Mouse (Mus musculus) frontal cortex, adult 2 months (tissue): Measurements from ENCODE around the gene Fam69b. TPM values are rescaled to one million over a fixed set of nuclear protein-coding genes. Genes with fewer than 3 reads are reported as not detected.

Experiments used
- DNase-seq, 2 experiments: peaks; one replicate each; pipeline ENCODE4 v3.0.0; 2022; ENCODE audit warnings: low spot score in 1 of 2; ENCODE audit errors: extremely low spot score in 1 of 2
- polyA plus RNA-seq: library from polyadenylated mRNA; depleted of rRNA; stranded (reverse); fragments of >200 nt; gene quantifications from 2 replicates; pipeline ENCODE4 v1.2.3, GENCODE M21; 2012; rRNA removed

Gene Fam69b
- polyA plus RNA-seq = 82.4 and 88.0 TPM in 2 replicates

DNA sequence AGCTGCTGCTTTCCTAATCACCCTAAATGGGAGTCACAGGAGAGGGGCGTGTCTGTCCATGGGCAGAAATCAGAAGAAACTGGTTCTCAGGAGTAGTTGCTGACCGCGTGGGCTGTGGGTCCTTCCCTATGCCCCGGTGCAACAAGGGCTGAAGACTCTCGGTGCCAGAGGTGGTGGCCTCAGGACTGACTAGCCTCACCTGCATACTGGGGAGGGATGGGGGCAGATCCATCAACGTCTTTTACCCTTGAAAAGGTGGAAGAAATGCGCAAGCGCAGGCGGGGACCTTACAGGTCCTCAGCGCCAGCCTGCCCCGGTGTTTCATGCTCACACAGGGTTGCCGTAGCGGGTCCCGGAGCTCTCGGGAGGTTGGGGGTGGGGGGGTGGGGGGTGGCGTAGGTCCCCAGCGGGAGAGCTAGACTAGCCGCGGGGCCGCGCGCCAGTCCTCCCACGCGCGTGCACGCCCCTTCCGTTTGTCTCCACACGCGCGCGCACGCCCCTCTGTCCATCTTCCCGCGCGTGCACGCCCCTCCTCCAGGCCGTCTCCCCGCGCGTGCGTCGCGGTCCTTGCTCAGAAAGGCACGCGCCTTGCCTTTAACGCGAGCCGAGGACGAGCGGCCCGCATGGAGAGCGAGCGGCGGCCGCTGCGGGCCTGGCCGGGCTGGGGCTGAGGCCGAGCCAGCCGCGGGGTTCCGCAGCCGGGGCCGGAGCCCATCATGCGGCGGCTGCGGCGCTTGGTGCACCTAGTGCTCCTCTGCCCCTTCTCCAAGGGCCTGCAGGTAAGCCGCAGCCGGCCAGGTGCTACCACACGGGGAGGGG is at the start of gene Fam69b:
TSS of gene Fam69b (plus strand) at position 537 of the 819 bp plus-strand sequence.
- DNase-seq = peak; percentile 62 to 91

DNA sequence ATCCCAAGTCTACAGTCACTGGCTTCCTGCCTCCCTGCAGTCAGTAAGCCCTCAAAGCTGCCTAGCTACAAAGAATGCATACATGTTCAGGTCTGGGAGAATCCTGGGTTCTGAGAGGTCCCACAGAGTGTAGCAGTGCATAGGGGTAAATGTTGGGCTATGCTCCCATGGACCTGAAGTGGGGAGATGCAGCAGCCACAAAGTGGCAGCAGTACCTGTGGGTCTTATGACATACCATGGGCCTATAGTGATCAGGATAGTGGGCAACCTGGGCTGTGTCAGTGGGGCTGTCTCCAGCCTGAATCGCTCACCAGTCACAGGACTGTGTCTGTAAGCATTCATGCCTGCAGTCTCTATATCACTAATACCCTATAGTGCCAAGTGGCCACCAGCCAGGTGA is 48.5 kb upstream of the Fam69b start, which contains the start of gene Egfl7:
TSS of gene Egfl7 (plus strand) at position 301 of the 400 bp plus-strand sequence.
- no peak for DNase-seq

DNA sequence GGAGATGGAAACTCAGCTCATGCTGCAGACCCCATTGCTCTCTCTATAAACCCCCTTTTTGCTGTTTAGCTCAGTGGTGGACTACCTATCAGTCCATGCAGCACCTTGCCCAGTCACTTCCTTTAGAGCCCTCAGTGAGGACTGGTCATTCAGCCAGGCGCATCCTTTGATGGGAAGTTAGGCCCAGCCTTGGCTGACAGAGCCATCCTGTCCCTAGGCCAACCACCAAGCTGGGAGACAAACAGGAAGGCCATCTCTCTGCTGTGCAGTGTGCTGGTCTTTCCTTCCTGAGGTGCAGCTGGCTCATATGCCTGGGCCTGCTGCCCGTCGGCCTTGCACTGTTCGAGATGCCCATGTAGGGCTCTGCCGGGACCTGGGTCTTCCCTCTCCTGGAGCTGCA is 47.5 kb upstream of the Fam69b start:
- DNase-seq = no peak

DNA sequence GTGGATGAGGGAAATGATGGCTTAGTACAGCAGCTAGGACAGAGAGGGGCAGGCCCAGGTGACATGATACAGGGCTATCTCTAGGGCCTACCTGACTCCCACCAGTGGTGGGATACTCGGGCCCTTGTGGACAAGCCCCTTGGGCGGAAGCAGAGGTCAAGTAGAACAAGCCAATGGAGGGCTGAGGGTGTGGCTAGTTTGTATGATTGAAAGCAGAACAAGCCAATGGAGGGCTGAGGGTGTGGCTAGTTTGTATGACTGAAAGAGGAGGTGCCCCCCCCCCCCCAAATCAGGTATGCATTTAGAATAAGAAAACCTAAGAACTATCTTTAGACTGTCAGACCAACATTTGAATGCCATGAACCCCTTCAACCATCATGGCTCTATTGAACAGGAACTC is 46.1 kb upstream of the Fam69b start:
- no peak for DNase-seq

DNA sequence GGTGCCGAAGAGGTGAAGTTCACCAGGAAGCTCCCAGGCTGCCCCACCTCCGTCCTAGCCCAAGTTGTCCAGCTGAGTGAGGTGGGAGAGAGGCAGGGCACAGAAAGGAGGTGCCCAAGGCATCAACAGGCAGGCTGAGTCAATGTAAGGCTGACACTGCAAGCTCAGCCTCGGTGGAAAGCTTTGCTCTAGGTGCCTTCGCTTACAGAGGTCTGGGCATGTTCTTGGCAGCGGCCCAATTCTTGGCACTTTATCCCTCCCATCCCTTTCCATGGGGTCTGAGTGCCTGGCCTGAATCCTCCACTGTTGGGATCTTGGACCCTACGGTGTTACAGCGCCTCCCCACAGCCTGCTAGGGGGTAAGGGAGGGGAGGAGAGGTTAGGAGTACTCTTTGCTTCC is 45.5 kb upstream of the Fam69b start:
- no peak for DNase-seq

DNA sequence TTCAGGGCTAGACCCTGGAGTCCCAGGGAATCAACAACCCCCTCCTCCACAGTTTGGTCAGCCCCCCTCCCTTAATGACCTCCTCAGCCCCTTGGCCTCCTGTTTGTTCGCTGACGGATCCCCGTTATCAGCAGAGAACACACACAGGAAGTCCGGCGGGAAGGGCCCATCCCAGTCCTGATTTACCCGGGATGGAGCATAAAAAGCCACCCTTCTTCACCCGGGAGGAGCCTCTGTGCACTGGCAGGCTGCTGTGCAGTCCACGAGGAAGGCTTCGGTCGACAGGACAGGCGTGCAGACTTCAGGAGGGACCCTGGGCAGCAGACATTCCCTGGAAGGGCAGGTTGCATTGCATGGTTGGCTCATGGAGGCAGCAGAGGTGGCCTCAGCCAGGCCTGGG is 44.6 kb upstream of the Fam69b start:
- no peak for DNase-seq

DNA sequence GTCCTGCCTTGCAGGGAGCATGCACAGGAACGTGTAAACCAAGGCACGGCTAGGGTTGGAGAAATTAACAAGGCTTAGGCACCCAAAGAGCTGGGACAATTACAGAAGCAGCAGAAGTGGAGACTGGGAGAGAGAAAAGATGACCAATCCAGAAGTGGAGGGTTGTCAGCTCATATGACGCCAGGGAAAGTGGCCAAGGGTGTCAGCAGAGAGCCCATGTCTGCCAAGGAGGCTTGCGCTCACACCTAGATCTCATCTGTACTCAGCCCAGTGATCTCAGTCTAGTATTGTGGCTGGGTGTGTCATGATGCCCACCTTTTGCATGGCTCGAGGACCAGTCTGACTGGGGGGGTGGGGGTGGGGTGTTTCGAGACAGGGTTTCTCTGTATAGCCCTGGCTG is 42.5 kb upstream of the Fam69b start:
- DNase-seq = peak in 1 of 2 experiments; percentile 16

DNA sequence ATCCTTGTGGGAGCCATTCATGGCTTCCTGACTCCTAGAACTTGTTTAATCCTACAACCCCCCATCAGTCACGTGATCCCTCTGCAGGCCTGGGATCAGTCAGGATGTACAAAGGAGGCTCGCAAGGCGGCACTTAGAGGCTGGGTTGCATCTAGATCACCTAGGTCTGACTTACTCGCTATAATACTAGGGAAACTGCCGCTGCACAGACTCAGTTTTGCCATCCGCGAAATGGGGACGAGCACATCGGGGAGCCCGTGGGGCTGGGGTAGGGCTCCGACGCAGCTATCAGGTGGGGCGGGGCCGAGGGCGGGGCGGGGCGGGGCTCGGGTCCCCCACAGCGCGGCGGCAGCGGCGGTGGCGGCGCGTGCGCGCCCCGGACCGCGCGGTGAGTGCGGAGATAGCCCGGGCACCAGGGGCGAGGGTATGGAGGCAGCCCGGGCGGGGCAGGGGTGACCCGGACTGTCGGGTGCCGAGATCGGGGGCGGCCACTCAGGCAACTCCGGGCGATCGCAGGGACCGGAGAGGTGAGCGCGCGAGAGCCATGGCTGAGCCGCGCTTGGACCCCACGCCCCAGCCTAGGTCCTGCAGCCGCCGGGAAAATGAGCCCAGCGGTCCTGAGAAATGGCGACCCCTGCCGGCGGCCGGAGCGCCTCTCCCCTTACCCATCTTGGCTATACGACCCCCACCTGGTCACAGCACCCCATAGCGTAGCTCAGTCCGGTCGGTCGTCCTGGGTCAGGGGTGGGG is 41.8 kb upstream of the Fam69b start, which contains the start of gene Gm20532:
TSS of gene Gm20532 (plus strand) at position 346 of the 750 bp plus-strand sequence.
- DNase-seq = peak; percentile 16 to 59

DNA sequence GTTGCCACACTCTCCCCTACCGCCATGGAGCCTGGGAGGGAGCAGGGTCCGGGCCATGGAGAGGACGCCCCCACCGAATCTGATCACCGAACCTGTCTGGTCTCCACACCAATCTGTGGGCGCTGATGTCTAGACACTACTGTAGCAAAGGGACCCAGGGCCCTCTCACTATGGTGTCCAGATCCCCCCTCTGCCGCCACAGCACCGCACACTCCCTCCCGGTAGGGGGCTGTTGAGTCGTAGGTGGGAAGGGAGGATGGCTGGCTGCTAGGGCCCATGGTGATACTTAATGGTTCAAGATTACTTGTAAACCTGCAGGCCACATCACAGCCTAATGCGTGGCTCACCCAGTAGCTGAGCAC is 41.2 kb upstream of the Fam69b start:
- DNase-seq = no peak

DNA sequence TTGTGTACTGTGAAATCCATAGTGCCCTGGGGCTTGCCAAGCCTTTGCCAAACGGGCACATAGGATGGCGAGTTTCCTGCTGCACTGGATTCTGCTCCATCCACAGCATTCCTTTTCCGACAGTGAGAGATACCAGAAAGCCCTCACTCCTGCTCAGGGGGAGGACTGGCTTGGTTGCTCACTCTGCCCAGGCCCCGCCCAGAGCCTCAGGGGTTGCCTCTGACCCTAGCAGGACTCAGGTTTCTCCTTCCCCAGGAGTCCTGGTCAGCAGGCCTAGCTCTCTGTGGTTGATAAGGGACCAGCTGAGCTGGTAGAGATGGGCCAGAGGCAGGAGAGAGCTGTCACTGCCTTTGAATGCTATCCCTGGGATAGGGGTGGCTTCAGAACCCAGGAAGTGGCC is 39.7 kb upstream of the Fam69b start:
- no peak for DNase-seq

DNA sequence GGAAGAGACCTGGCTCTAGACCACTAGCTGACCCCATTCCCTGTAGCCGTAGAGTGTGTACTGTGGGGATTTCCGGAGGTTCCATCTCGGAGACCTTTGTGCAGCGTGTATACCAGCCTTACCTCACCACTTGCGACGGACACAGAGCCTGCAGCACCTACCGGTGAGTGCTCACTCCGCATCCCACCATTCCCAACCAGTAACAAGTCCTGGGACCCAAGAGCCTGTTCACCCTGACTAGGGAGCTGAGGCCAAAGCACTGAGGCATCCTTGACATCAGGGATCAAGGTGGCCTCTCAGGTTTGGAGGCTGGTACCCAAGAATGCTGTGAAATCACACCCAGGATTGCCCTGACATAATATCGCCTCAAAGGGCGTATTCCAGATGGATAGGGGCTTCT is 39.0 kb upstream of the Fam69b start:
- DNase-seq = no peak

DNA sequence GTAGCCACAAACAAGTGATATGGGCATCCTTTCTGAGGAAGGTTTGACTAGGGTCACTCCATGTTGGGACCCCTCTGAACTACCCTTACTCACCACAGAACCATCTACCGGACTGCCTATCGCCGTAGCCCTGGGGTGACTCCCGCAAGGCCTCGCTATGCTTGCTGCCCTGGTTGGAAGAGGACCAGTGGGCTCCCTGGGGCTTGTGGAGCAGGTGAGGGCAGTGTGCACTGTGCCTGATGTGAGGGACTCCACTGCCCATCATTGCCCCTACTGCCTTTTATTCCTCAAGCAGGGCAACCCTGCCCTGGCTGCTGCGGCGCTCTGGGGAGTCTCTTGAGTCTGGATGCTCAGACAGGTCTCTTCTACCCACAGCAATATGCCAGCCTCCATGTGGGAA is 38.0 kb upstream of the Fam69b start:
- no peak for DNase-seq

DNA sequence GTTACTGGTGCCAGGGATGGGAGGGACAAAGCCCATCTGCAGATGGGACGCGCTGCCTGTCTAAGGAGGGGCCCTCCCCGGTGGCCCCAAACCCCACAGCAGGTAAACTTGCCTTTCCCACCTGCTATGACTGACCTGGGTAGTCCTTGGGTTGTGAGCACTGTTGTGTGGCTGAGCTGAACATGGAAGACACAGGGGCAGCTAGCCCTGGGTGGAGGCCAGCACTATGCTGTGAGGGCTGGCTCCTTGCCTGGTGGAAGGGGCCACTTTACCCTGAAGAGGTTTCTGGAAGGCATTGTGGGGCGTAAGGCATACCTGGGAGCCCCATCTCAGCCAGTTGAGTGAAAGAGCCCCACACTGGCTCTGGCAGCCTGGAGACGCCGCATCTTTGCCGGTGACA is 37.3 kb upstream of the Fam69b start:
- DNase-seq = no peak

DNA sequence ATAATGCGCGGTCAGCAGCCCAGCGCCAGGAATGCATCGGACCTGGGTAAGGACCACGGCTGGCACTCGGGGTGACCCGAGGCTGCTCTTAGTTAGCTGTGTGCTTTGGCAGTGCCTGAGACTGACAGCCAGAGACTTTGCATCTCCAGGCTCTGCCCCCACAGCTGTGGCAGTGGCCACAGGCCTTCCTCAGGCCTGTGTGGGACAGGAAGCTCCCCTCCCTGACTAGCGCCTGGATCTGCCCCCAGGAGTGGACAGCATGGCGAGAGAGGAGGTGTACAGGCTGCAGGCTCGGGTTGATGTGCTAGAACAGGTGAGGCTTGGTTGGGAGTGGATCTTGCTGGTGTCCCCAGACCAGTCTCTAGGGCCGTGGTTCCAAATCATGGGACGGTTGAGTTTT is 36.8 kb upstream of the Fam69b start:
- no peak for DNase-seq

DNA sequence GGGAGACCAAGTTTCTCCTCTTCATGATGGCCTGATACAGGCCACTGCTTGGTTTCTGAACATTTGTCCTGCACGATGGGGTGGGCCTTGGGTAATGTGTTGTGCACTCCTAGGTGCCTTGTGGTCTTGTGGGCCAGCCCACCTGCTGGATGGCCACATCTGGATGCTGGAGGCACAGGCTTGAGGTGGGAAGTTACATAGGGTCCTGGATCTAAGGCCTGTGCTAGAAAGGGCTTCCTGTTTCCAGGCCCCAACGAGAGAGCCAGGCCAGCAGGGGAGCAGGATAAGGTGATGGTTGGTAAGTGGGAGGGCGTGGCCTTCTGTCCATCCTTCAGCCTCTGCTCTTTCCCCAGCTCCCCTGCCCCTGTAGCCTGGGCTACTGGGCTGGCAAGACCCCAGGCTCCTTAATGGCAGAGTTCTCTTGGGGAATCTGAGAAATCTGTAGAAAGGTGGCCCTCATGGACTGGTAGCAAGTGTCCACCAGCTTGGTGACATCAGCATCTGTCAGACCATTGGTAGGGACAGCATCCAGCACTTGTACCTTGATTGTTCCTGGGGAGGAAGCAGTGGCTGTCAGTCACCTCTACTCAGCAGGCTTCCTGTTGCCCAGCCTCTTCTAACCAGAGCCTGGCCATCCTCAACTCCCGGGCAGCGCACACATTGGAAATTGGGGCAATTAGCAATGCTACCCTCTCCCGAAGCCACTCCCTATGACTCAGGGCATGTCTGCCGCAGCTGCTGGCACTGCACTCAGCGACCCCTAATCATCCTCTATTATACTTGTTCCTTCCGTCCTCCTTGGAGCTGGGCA is 34.8 kb upstream of the Fam69b start:
- no peak for DNase-seq

DNA sequence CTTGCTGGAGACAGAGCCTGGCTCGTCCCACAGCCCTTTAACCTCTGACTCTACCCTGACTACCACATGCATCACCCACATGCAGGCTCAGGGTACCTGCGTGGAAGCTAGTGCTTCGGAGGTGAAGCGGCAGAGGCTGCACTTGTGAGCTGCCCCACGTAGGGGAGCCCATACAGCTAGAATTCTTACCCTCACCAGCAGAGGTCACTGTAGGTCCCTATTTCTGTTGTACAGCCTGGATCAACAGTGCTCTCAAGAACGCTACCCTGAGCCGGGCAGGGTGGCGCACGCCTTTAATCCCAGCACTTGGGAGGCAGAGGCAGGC is 34.3 kb upstream of the Fam69b start:
- DNase-seq = peak in 1 of 2 experiments; percentile 64

DNA sequence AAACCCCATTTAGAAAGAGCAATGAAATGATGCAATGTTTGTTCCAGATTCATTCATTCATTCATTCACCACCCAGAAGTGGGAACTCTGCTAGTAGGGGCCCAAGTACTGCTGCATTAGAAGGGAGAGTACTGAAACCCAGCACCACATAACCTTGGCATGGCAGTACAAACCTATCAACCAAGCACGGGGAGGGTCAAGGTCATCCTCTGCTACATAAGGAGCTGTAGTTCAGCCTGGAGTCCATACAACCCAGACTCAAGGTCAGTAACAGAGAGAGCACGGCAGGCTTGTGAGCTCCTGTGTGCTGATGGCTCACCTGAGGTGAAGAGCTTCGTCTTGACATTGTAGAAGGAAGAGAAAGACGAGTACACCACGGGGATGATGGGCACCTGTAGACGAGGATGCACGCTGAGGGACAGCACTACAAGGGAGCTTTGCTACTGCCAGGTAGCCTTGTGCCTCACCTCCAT is 33.8 kb upstream of the Fam69b start:
- DNase-seq = no peak

DNA sequence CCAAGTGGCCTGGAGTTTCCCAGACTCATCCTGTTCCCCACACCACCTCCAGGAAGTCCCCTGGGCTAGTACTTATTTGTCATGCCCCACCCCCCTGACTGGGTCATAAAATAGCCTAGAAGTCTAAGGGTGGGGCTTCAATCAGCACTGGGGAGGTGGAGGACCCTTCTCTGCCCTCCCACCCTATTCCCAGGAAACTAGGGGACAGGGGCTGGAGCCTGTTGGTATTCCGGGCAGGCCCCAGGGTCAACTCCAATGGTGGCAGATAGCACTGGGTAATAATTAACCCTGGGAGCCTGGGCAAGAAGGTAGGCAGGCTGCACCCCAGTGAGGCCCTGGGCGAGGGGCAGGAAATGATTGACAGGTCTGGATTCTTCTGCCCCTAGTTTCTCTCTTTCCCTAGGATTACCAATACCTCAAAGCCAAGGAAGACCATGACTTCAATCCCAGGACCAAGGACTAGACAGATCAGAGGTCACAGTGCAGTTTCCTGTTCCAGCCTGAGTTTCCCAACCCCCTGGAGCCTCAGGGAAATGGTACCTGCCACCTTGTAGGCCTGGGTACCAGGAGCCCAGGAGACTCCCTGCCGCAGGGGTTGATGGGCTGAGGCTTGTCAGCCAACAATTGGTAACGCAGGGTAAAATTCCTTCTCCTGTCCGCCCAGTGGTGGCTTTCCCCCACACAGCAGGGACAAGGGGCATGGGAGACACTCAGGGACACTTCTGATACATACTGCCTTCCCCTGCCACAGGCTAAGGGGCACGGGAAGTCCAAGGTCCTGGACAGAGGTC is 33.1 kb upstream of the Fam69b start:
- no peak for DNase-seq

DNA sequence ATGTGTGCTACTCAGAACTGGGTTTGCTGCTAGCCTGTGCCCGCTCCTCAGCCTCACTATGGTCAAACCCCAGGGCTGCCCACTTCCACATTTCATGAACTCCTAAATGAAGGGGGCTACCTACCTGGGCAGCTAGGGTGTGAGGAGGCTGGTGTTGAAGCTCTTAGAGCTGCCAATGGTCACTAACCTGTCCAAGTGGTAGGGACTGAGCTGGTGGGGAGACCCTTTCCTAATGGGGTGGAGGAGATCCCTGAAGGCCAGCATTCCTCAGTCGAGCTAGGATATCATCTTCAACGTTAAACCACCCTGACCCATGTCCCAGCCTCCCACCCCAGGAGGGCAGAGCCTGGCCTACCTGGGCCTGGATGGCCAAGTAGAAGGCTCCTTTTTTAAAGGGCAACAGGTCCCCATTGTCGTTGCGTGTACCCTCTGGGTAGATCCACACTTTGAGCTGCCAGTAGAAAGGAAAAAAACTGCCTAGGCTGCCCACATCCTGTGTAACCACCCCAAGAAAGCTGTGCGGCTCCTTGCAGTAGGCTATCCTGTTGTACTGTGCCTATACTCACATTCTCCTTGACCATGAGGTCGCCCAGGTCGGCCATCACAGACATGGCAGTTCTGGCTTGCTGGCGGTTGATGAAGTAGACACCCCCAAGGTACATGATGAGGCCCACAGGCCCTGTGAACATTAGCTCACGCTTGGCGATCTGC is 32.4 kb upstream of the Fam69b start:
- no peak for DNase-seq

DNA sequence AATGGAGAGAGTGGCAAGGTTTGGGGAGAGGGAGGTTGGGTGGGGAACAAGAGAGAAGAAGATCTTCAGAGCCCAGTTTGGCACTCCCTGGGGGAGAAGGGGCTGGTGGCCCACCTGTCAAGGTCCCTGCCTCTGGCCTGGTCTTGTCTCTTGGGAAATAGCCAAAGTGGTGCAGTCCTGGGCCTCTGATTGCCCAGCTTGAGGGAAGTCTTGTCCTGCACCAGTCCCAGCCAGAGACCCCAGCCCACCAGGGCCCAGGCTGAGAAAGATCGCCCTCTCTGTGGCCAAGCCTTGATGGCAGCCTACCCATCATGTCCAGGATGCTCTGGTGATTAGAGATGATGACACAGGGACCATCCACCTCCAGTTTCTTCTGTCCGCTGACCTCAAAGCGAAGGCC is 31.4 kb upstream of the Fam69b start:
- no peak for DNase-seq
